Mouse (Mus musculus) thymus, postnatal 25 days (tissue): ENCODE data around the gene Serhl.

ENCODE experiments used
- DNase-seq: peaks from one replicate; pipeline ENCODE4 v3.0.0; 2022

The Serhl gene

GRCm38 (mm10) chr15:83165526-83166315, 76.4 kb downstream of the Serhl start:
- no peak for DNase-seq
